Mouse (Mus musculus) heart, embryonic 11.5 days (tissue): Measurements from ENCODE around the gene Lhx4. TPM values are rescaled to one million over a fixed set of nuclear protein-coding genes. Genes with fewer than 3 reads are reported as not detected.

ENCODE experiments used
- ATAC-seq: fragments of 200-750 bp; cut with Nextera tagmentation; replicated peaks from 2 replicates; pipeline ENCODE4 v1.8.0; 2017; ENCODE audit warnings: moderate library complexity; ENCODE audit not compliant: insufficient number of reproducible peaks, low FRiP score, low TSS enrichment
- H3K27ac ChIP-seq: fragments of 300-500 bp; sonication (generic); 2 replicates; pipeline ENCODE4 v1.5.1; 2014; ENCODE audit warnings: mild to moderate bottlenecking, low read depth, low read length
- H3K27me3 ChIP-seq: fragments of 300-500 bp; sonication (generic); 2 replicates; pipeline ENCODE4 v1.6.1; 2014; ENCODE audit warnings: mild to moderate bottlenecking, low read length, mixed read lengths; ENCODE audit not compliant: control insufficient read depth, insufficient read depth
- H3K36me3 ChIP-seq: fragments of 300-500 bp; sonication (generic); 2 replicates; pipeline ENCODE4 v1.6.1; 2014; ENCODE audit warnings: mild to moderate bottlenecking, low read length, moderate library complexity, mixed read lengths; ENCODE audit not compliant: control insufficient read depth, insufficient read depth
- H3K4me1 ChIP-seq: fragments of 300-500 bp; sonication (generic); 2 replicates; pipeline ENCODE4 v1.6.1; 2014; ENCODE audit warnings: low read length; ENCODE audit not compliant: control insufficient read depth, insufficient read depth
- H3K4me2 ChIP-seq: fragments of 300-500 bp; sonication (generic); 2 replicates; pipeline ENCODE4 v1.6.1; 2014; ENCODE audit warnings: mild to moderate bottlenecking, moderate library complexity
- H3K4me3 ChIP-seq: fragments of 300-500 bp; sonication (generic); 2 replicates; pipeline ENCODE4 v1.5.1; 2014; ENCODE audit warnings: low read depth, low read length
- H3K9ac ChIP-seq: fragments of 300-500 bp; sonication (generic); 2 replicates; pipeline ENCODE4 v1.6.1; 2014; ENCODE audit warnings: mild to moderate bottlenecking, low read depth, low read length, moderate library complexity
- H3K9me3 ChIP-seq: fragments of 300-500 bp; sonication (generic); replicated peaks from 2 replicates; pipeline ENCODE4 v1.6.1; 2016; ENCODE audit warnings: low read length; ENCODE audit not compliant: control insufficient read depth
- WGBS: fragments of 180-500 bp; shearing (Covaris S2); extraction: QIAGEN DNeasy Blood & Tissue Kit; methylation state at CpG from one replicate; pipeline ENCODE4 v1.1.7; 2014; ENCODE audit not compliant: insufficient replicate concordance; 5-methylcytosine and 5-hydroxymethylcytosine counted together
- polyA plus RNA-seq: library from polyadenylated mRNA; unstranded; fragments of >200 nt; fragmentation: Nextera tagmentation; extraction: Ambion mirVana; gene quantifications from 2 replicates; pipeline ENCODE4 v1.2.1, GENCODE M21; 2014

The Lhx4 gene
- polyA plus RNA-seq, 1 experiment from 2014 or later = not detected

- WGBS = under 1% methylated on average over 25 of the region's 25 CpGs
- peak overlapping the region; percentile 34; the same call in 1 of the 2 replicates for H3K4me2 ChIP-seq
- H3K4me3 ChIP-seq = 0 out of 2 replicates have a peak overlapping the region, but pooled peaks have one; percentile 4
Measured at GRCm38 (mm10) chr1:155737809-155738383, 13.6 kb downstream of the Lhx4 start.

GRCm38 (mm10) chr1:155737017-155737808, 14.3 kb downstream of the Lhx4 start:
- H3K36me3 ChIP-seq = no peaks in the 10 kb centered on the region
- 0 out of 2 replicates have a peak overlapping the region, but pooled peaks have one; percentile 4 for H3K4me3 ChIP-seq
- peaks cover 12% of the 10 kb centered on the region for H3K4me1 ChIP-seq
- H3K4me2 ChIP-seq = peak overlapping the region; percentile 34
- H3K27ac ChIP-seq = no peak overlapping the region
- no peak overlapping the region for H3K9ac ChIP-seq
- peaks cover 96% of the 10 kb centered on the region for H3K27me3 ChIP-seq
- no peak for ATAC-seq
- no peaks in the 10 kb centered on the region for H3K9me3 ChIP-seq
- WGBS = 1% methylated on average over 58 of the region's 58 CpGs

More at GRCm38 (mm10) chr1:155737809-155738383, 13.6 kb downstream of the Lhx4 start:
- Histone ChIP-seq H3K27me3 (peaks cover 96% of the 10 kb centered on the region), H3K4me1 (peaks cover 12% of the 10 kb centered on the region), H3K36me3 (no peaks in the 10 kb centered on the region), H3K9me3 (no peaks in the 10 kb centered on the region), H3K9ac (no peak overlapping the region), H3K27ac (no peak overlapping the region)
- ATAC-seq = no peak

GRCm38 (mm10) chr1:155736096-155736825, 15.2 kb downstream of the Lhx4 start:
- no peak for ATAC-seq
- Histone ChIP-seq H3K4me2 (no peak overlapping the region), H3K4me3 (no peak overlapping the region), H3K4me1 (peaks cover 6% of the 10 kb centered on the region; the same call in 1 of the 2 replicates), H3K36me3 (no peaks in the 10 kb centered on the region), H3K9me3 (no peaks in the 10 kb centered on the region), H3K9ac (no peak overlapping the region), H3K27me3 (peaks cover 96% of the 10 kb centered on the region), H3K27ac (no peak overlapping the region)
- WGBS = 1% methylated on average over 26 of the region's 26 CpGs

- Histone ChIP-seq H3K4me1 (no peaks in the 10 kb centered on the region), H3K27me3 (peaks cover 84% of the 10 kb centered on the region), H3K9me3 (no peaks in the 10 kb centered on the region), H3K36me3 (no peaks in the 10 kb centered on the region), H3K4me2 (no peak overlapping the region), H3K4me3 (no peak overlapping the region), H3K27ac (no peak overlapping the region), H3K9ac (no peak overlapping the region)
- ATAC-seq = no peak
- 3% methylated on average over 2 of the region's 2 CpGs for WGBS
Measured at GRCm38 (mm10) chr1:155731156-155731555, 20.3 kb downstream of the Lhx4 start.

- peaks cover 73% of the 10 kb centered on the region for H3K27me3 ChIP-seq
- H3K27ac ChIP-seq = no peak overlapping the region
- H3K4me2 ChIP-seq = no peak overlapping the region
- H3K4me3 ChIP-seq = no peak overlapping the region
- no peak for ATAC-seq
- WGBS = 6% methylated on average over 23 of the region's 23 CpGs
- no peak overlapping the region for H3K9ac ChIP-seq
- no peaks in the 10 kb centered on the region for H3K9me3 ChIP-seq
- no peaks in the 10 kb centered on the region for H3K4me1 ChIP-seq
- no peaks in the 10 kb centered on the region for H3K36me3 ChIP-seq
Measured at GRCm38 (mm10) chr1:155729113-155729795, 22.2 kb downstream of the Lhx4 start.

GRCm38 (mm10) chr1:155727830-155728229, 23.7 kb downstream of the Lhx4 start:
- Histone ChIP-seq H3K9me3 (no peaks in the 10 kb centered on the region), H3K36me3 (no peaks in the 10 kb centered on the region), H3K4me2 (no peak overlapping the region), H3K27ac (no peak overlapping the region), H3K4me1 (no peaks in the 10 kb centered on the region), H3K9ac (no peak overlapping the region), H3K4me3 (no peak overlapping the region), H3K27me3 (peaks cover 74% of the 10 kb centered on the region)
- no peak for ATAC-seq
- WGBS = 35% methylated on average over 10 of the region's 10 CpGs

- Histone ChIP-seq H3K27me3 (peaks cover 59% of the 10 kb centered on the region), H3K36me3 (no peaks in the 10 kb centered on the region), H3K4me1 (no peaks in the 10 kb centered on the region), H3K4me3 (no peak overlapping the region), H3K27ac (no peak overlapping the region), H3K9me3 (no peaks in the 10 kb centered on the region), H3K9ac (no peak overlapping the region), H3K4me2 (no peak overlapping the region)
- WGBS = 63% methylated on average over 2 of the region's 2 CpGs
- ATAC-seq = no peak
Measured at GRCm38 (mm10) chr1:155725876-155726275, 25.6 kb downstream of the Lhx4 start.

GRCm38 (mm10) chr1:155724301-155724700, 27.2 kb downstream of the Lhx4 start:
- no peak overlapping the region for H3K9ac ChIP-seq
- H3K4me1 ChIP-seq = no peaks in the 10 kb centered on the region
- no peaks in the 10 kb centered on the region for H3K9me3 ChIP-seq
- H3K4me2 ChIP-seq = no peak overlapping the region
- H3K27me3 ChIP-seq = peaks cover 51% of the 10 kb centered on the region
- no peak overlapping the region for H3K27ac ChIP-seq
- 60% methylated on average over 3 of the region's 3 CpGs for WGBS
- H3K36me3 ChIP-seq = no peaks in the 10 kb centered on the region
- H3K4me3 ChIP-seq = no peak overlapping the region
- no peak for ATAC-seq
